Mouse (Mus musculus) MEL (cell line): ENCODE results near the gene Bri3bp.

Experiments
- CTCF ChIP-seq, 3 experiments: IDR thresholded peaks in 2 of 3; conservative IDR thresholded peaks in 1 of 3; 2 replicates each; pipeline ENCODE4 v1.5.1; 2011 to 2012; ENCODE audit warnings: low read length in 3 of 3, low read depth in 2 of 3, mild to moderate bottlenecking in 2 of 3, improper control_type of control experiment in 1 of 3, inconsistent platforms in 1 of 3, mixed read lengths in 1 of 3, moderate library complexity in 1 of 3; ENCODE audit not compliant: control insufficient read depth in 1 of 3, insufficient read depth in 1 of 3, poor library complexity in 1 of 3, severe bottlenecking in 1 of 3
- ELF1 ChIP-seq: IDR thresholded peaks from 2 replicates; pipeline ENCODE4 v1.6.1; 2014; ENCODE audit warnings: low read depth, mild to moderate bottlenecking, inconsistent platforms, low read length, improper control_type of control experiment, moderate library complexity
- EP300 ChIP-seq, 2 experiments: IDR thresholded peaks; 2 replicates each; pipeline ENCODE4 v1.6.1; 2011; ENCODE audit warnings: improper control_type of control experiment in 2 of 2, low read length in 2 of 2, low read depth in 1 of 2, mild to moderate bottlenecking in 1 of 2
- GATA1 ChIP-seq: IDR thresholded peaks from 2 replicates; pipeline ENCODE4 v1.6.1; 2011; ENCODE audit warnings: low read depth, low read length, improper control_type of control experiment
- MAX ChIP-seq: IDR thresholded peaks from 2 replicates; pipeline ENCODE4 v1.6.1; 2011; ENCODE audit warnings: low read length, improper control_type of control experiment
- NELFE ChIP-seq: IDR thresholded peaks from 2 replicates; pipeline ENCODE4 v1.6.1; 2011; ENCODE audit warnings: low read depth, low read length, improper control_type of control experiment
- POLR2A ChIP-seq, 2 experiments: IDR thresholded peaks; 2 replicates each; pipeline ENCODE4 v1.6.1; 2011 to 2012; ENCODE audit warnings: low read length in 2 of 2, mild to moderate bottlenecking in 2 of 2, control low read depth in 1 of 2, improper control_type of control experiment in 1 of 2, low read depth in 1 of 2, moderate library complexity in 1 of 2; ENCODE audit not compliant: control insufficient read depth in 1 of 2, insufficient read depth in 1 of 2, poor library complexity in 1 of 2
- POLR2AphosphoS2 ChIP-seq: IDR thresholded peaks from 2 replicates; pipeline ENCODE4 v1.6.1; 2011; ENCODE audit warnings: low read length, improper control_type of control experiment
- SMC3 ChIP-seq: IDR thresholded peaks from 2 replicates; pipeline ENCODE4 v1.6.1; 2011; ENCODE audit warnings: low read depth, low read length, improper control_type of control experiment
- TAL1 ChIP-seq: IDR thresholded peaks from 2 replicates; pipeline ENCODE4 v1.6.1; 2012; ENCODE audit warnings: mild to moderate bottlenecking, inconsistent platforms, low read length, moderate library complexity, mixed read lengths
- ZC3H11A ChIP-seq: IDR thresholded peaks from 2 replicates; pipeline ENCODE4 v1.6.1; 2012; ENCODE audit warnings: low read depth, mild to moderate bottlenecking, inconsistent platforms, low read length, improper control_type of control experiment

GRCm38 (mm10) chr5:125485031-125485778, 43.8 kb downstream of the Bri3bp start:
- no peak for TF ChIP-seq ELF1
- no peak for TF ChIP-seq CTCF (IDR thresholded peaks at IDR 0.05 in 2 of 3, conservative IDR thresholded peaks at IDR 0.05 in 1 of 3; ENCODE audit: control insufficient read depth in 1 of 3, insufficient read depth in 1 of 3, low read depth in 2 of 3, low read length in 3 of 3, poor library complexity in 1 of 3, severe bottlenecking in 1 of 3)
- no peak for TF ChIP-seq GATA1
- no peak for TF ChIP-seq SMC3
- TF ChIP-seq ZC3H11A, result no peak
- no peak for TF ChIP-seq EP300 (IDR thresholded peaks at IDR 0.05; ENCODE audit: low read depth in 1 of 2, low read length in 2 of 2)
- no peak for TF ChIP-seq NELFE
- no peak for TF ChIP-seq MAX
- no peak for TF ChIP-seq POLR2AphosphoS2
- no peak for TF ChIP-seq POLR2A (IDR thresholded peaks at IDR 0.05; ENCODE audit: control insufficient read depth in 1 of 2, insufficient read depth in 1 of 2, low read depth in 1 of 2, low read length in 2 of 2, poor library complexity in 1 of 2)
- no peak for TF ChIP-seq TAL1
